In the genomic region with DNA sequence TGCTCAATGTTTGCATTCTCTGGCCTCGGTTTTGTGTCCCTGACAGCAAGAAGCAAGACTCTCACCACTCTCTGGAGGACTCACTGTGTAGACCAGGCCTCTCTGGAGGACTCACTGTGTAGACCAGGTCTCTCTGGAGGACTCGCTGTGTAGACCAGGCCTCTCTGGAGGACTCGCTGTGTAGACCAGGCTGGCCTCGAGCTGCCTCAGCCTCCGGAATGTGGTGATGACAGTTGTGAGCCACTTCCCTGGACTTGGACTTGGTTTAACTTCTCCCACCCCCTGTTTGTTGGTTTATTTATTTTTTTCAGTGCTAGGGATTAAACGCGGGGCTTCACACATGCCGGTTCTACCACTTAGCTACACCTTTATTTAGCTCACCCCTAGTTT, we compare ENCODE assay signal across 20 mouse cellular contexts. TPM values are rescaled to one million over a fixed set of nuclear protein-coding genes. Genes with fewer than 3 reads are reported as not detected.
DNase-seq lines count a peak whose midpoint lies in the region; ATAC-seq and TF ChIP-seq lines count a peak whose summit lies in the region.
"Had no signal": no experiment of that assay in that cellular context is flagged by ENCODE, and none has a peak within 500 bp of the region (broad histone marks: within the 10 kb centered on the region; RNA-seq: fewer than 3 reads in every experiment).

No protein-coding gene starts in this region.

- intact Hi-C loops in heart, postnatal 10 days (cut with DNase I) = no loop called here

- H3K4me3 ChIP-seq in heart, postnatal 0 days (ENCODE audit: low read depth, low read length) = no peak overlapping the region
- H3K4me3 ChIP-seq in liver, embryonic 12.5 days = no peak overlapping the region
- H3K4me3 ChIP-seq: forebrain, embryonic 12.5 days; heart, embryonic 13.5 days; limb, embryonic 15.5 days had no signal

- peaks cover 30% of the 10 kb centered on the region for H3K4me1 ChIP-seq in heart, postnatal 0 days (ENCODE audit: control insufficient read depth, insufficient read depth)
- peaks cover 77% of the 10 kb centered on the region for H3K4me1 ChIP-seq in liver, embryonic 12.5 days

- no peaks in the 10 kb centered on the region for H3K36me3 ChIP-seq in heart, postnatal 0 days (replicated peaks; ENCODE audit: control insufficient read depth, insufficient read depth, low read length)
- H3K36me3 ChIP-seq in liver, embryonic 12.5 days = no peaks in the 10 kb centered on the region
- H3K36me3 ChIP-seq: forebrain, embryonic 12.5 days; heart, embryonic 13.5 days; limb, embryonic 15.5 days had no signal

- no peak for DNase-seq in heart, postnatal 0 days (ENCODE audit: low spot score)
- DNase-seq in heart, postnatal 10 days = no peak
- DNase-seq in liver = no peak
- DNase-seq in thymus, postnatal 25 days = peak; percentile 33
- no peak for DNase-seq in thymus, postnatal 10 days (ENCODE audit: low spot score in 2 of 2)
- DNase-seq in spleen, adult 12 weeks (ENCODE audit: low spot score) = no peak
- DNase-seq: adrenal gland, postnatal 25 days; gastrocnemius, postnatal 25 days; kidney, adult 9 months; kidney, postnatal 36 days; lung, adult 18-20 months; right cerebral cortex, postnatal 14 days had no signal

- TF ChIP-seq EP300 in heart, postnatal 0 days (IDR thresholded peaks at IDR 0.05; ENCODE audit: low read depth) = no peak

- no peaks in the 10 kb centered on the region for H3K27me3 ChIP-seq in heart, postnatal 0 days (ENCODE audit: control insufficient read depth, insufficient read depth, low read length)
- H3K27me3 ChIP-seq in liver, embryonic 12.5 days (replicated peaks) = peaks cover 13% of the 10 kb centered on the region; the same call in 1 of the 2 replicates
- H3K27me3 ChIP-seq: forebrain, embryonic 12.5 days; limb, embryonic 15.5 days; Patski had no signal

- peak overlapping the region; percentile 74; the same call in 1 of the 2 replicates for H3K27ac ChIP-seq in heart, postnatal 0 days (ENCODE audit: low read depth)
- H3K27ac ChIP-seq in liver, embryonic 12.5 days = 0 out of 2 replicates have a peak overlapping the region, but pooled peaks have one; percentile 7
- H3K27ac ChIP-seq: forebrain, embryonic 12.5 days had no signal

- TF ChIP-seq CTCF in heart, postnatal 0 days (IDR thresholded peaks at IDR 0.05; ENCODE audit: low read depth) = no peak

- H3K9me3 ChIP-seq in heart, postnatal 0 days (replicated peaks; ENCODE audit: control insufficient read depth, low read length) = no peaks in the 10 kb centered on the region
- no peaks in the 10 kb centered on the region for H3K9me3 ChIP-seq in liver, embryonic 12.5 days (replicated peaks)
- H3K9me3 ChIP-seq: forebrain, embryonic 12.5 days; heart, embryonic 13.5 days; limb, embryonic 15.5 days had no signal

- 81% methylated on average over 8 of the region's 8 CpGs for WGBS in heart, postnatal 0 days
- WGBS in liver, embryonic 12.5 days (ENCODE audit: insufficient replicate concordance) = 79% methylated on average over 8 of the region's 8 CpGs

- ATAC-seq in heart, postnatal 0 days (ENCODE audit: insufficient read depth, low read depth) = no peak
- no peak for ATAC-seq in liver, embryonic 12.5 days
- ATAC-seq: midbrain, embryonic 16.5 days; Patski had no signal

- H3K9ac ChIP-seq in heart, postnatal 0 days (replicated peaks; ENCODE audit: low read depth, low read length) = no peak overlapping the region
- no peak overlapping the region for H3K9ac ChIP-seq in liver, embryonic 12.5 days
- H3K9ac ChIP-seq: forebrain, embryonic 12.5 days; heart, embryonic 13.5 days; limb, embryonic 15.5 days had no signal

- no peak overlapping the region for H3K4me2 ChIP-seq in heart, postnatal 0 days (ENCODE audit: low read depth, low read length)
- no peak overlapping the region for H3K4me2 ChIP-seq in liver, embryonic 12.5 days
- H3K4me2 ChIP-seq: forebrain, embryonic 12.5 days; heart, embryonic 13.5 days; limb, embryonic 15.5 days had no signal

RNA-seq across cellular contexts. Expression of a gene that starts 5.5 kb away (rescaled TPM):
- total RNA-seq in heart, postnatal 0 days (2014; rRNA removed; ENCODE audit: low replicate concordance) = 3.6 and 6.0 TPM in 2 replicates
- polyA plus RNA-seq in heart, postnatal 0 days (2015; fragmentation: Nextera tagmentation; extraction: Ambion mirVana) = 4.5 and 4.8 TPM in 2 replicates
- 10 to 100 TPM; 14.2 to 17.3 TPM for total RNA-seq in heart, postnatal 10 days (2021)
- polyA plus RNA-seq in liver, embryonic 12.5 days (2016; fragmentation: Nextera tagmentation; extraction: Ambion mirVana) = 5.9 and 6.3 TPM in 2 replicates

RNA-seq across cellular contexts. Expression of a gene that starts 23.7 kb away (rescaled TPM):
- total RNA-seq in heart, postnatal 0 days (2014; rRNA removed; ENCODE audit: low replicate concordance) = 20.2 and 21.6 TPM in 2 replicates
- polyA plus RNA-seq in heart, postnatal 0 days (2015; fragmentation: Nextera tagmentation; extraction: Ambion mirVana) = 9.6 and 10.0 TPM in 2 replicates
- total RNA-seq in heart, postnatal 10 days (2021) = 10 to 100 TPM; 15.9 to 17.8 TPM
- polyA plus RNA-seq in liver, embryonic 12.5 days (2016; fragmentation: Nextera tagmentation; extraction: Ambion mirVana) = 5.2 TPM in 2 replicates

RNA-seq across cellular contexts. Expression of a gene that starts 27.1 kb away (rescaled TPM):
- 41.5 and 50.8 TPM in 2 replicates for total RNA-seq in heart, postnatal 0 days (2014; rRNA removed; ENCODE audit: low replicate concordance)
- polyA plus RNA-seq in heart, postnatal 0 days (2015; fragmentation: Nextera tagmentation; extraction: Ambion mirVana) = 27.1 and 30.2 TPM in 2 replicates
- total RNA-seq in heart, postnatal 10 days (2021) = 10 to 100 TPM; 32.2 to 34.5 TPM
- polyA plus RNA-seq in liver, embryonic 12.5 days (2016; fragmentation: Nextera tagmentation; extraction: Ambion mirVana) = 0.89 and 1.2 TPM in 2 replicates
- total RNA-seq: megakaryocyte progenitor cell, adult 5-6 weeks had no signal
- polyA plus RNA-seq: activated CD4-positive, CD25-positive, alpha-beta regulatory T cell, adult 4 months had no signal

RNA-seq across cellular contexts. Expression of a gene that starts 50.4 kb away (rescaled TPM):
- 73.8 and 79.8 TPM in 2 replicates for total RNA-seq in heart, postnatal 0 days (2014; rRNA removed; ENCODE audit: low replicate concordance)
- polyA plus RNA-seq in heart, postnatal 0 days (2015; fragmentation: Nextera tagmentation; extraction: Ambion mirVana) = 15.2 and 17.0 TPM in 2 replicates
- total RNA-seq in heart, postnatal 10 days (2021) = 100 to 1,000 TPM; 103 to 109 TPM
- polyA plus RNA-seq in liver, embryonic 12.5 days (2016; fragmentation: Nextera tagmentation; extraction: Ambion mirVana) = 46.6 and 47.9 TPM in 2 replicates

RNA-seq across cellular contexts. Expression of a gene that starts 50.9 kb away (rescaled TPM):
- 58.4 and 59.6 TPM in 2 replicates for total RNA-seq in heart, postnatal 0 days (2014; rRNA removed; ENCODE audit: low replicate concordance)
- 74.0 and 76.8 TPM in 2 replicates for polyA plus RNA-seq in heart, postnatal 0 days (2015; fragmentation: Nextera tagmentation; extraction: Ambion mirVana)
- 100 to 1,000 TPM; 146 to 150 TPM for total RNA-seq in heart, postnatal 10 days (2021)
- polyA plus RNA-seq in liver, embryonic 12.5 days (2016; fragmentation: Nextera tagmentation; extraction: Ambion mirVana) = 65.7 and 69.3 TPM in 2 replicates
